Mouse (Mus musculus): Measurements from ENCODE around the gene Gm20479. TPM values are rescaled to one million over a fixed set of nuclear protein-coding genes. Genes with fewer than 3 reads are reported as not detected.

Gene Gm20479
- total RNA-seq, 2 experiments from 2014 or later: not detected

DNA sequence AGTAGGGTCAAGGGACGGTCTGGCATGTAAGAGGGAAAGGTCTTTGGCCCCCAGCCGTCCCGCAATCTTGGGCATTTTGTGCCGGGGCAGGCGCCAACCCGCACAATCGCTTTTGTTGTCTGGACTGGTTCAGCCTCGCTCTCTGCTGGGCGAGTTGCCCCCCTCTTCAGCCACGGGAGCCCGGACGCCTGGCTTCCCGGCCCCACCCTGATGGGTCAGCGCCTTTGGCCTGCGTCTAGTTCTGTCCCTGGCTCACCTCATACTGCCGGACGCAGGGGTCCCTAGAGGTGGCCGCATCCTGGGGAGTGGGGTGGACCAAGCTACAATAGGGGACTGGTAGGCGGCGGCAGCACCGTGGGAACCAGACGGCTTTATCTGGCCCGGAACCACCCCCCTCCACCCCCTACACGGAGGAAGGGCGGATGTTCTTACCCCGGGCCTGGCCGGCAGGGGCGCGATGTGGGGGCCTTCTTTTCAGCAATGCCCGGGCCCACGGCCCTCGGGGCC is 22.8 kb downstream of the Gm20479 start:
- DNase-seq: peak; percentile 48

DNA sequence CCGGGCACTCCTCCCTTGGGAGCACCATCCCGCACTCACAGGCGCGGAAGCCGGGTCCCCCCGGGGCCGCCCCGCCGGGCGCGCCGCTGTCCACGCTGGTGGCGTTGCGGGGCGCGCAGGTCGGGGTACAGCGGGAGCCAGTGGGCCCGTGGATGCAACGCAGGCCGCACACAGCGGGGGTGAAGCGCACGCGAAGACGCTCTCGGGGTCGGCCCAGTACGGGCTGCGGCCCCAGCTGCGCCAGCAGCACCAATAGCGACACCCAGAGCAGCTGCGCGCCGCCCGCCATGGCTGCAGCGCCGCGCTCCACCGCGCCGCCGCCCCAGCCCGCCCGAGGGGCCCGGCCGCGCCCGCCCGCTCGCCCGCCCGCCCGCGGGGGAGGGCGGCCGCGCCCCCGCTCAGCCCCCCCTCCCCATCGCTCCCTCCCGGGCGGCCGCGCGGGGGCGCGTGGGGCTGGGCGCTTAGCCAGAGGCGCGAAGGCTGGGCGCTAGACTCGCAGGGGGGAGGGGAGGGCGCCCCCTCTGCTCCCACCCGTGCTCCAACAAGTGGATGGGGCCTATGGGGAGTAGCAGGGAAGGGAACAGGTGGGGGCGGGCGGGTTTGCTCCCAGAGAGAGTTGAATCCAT is 23.8 kb downstream of the Gm20479 start:
- DNase-seq: peak; percentile 55

DNA sequence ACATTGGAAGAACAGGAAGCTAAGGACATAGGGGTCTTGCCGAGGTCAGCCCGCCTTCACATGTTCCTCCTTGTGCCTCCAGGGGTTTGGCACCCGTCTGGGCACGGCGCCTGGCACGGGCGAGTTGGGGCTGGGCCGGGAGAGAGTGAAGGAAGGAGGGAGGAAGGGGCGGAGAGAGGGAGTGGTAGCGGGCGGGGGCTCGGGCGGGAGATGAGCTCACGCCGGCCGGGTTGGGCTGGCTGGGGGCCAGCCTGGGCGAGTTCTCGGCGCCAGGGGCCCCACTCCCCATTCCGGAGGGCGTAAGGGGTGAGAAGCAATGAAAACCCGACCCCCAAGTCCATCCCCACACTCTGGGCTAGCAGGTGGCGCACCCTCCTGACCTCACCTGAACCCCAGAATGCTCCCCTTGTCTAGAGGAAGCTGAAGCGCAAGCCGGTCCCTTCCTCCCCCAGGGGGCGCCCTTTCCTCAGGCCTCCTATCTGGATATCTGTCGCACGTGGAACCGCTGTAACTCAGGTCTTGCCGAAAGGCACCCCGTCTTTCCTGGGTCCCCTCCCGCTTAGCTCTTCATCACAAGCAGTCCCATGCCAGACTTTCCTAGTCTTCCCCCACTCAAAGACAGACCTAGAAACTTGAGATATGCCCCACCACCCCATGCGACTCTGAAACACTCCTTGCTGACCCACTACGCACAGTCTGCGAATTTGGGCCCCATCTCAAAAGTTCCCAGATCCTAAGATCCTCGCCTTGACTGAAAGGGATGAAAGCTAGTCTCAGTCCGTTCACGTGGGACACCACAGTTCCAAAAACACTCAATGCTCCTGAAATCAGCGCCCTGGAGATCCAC is 24.6 kb downstream of the Gm20479 start:
- DNase-seq: peak; percentile 94

DNA sequence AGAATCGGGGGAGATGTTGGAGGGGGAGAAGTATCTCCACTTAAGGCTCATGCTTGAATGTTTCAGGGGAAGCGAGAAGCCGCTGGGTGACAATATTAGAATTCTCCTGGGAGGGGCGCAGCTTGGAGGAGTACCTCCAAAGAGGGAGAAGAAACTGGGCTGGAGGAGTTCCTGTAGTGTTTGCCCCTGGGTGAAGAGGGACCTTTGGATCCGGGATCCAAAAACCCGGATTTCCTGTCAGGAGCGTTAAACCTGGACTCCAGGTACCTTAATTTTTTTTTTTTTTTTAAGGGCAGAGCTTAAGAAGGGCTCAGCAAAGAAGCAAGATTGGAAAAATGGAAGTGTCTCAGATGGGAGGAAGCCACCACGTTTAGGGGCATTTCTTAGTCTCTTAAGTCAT is 25.4 kb downstream of the Gm20479 start:
- DNase-seq: no peak

DNA sequence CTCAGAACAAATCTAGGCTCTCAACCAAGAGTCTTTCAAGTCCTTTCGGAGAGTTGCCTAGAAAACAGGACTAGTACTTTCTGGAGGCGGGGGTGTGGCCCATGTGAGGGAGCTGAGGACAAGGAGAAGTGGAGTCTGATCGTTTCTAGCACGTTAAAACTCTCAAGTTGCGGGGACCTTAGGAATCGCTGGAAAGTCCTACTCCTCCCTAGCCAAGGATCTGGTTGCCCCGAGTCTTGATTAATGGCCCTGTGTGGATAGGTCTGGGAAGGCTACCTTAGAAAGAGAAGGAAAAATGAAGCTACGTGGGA is 25.7 kb downstream of the Gm20479 start:
- DNase-seq: peak; percentile 43

DNA sequence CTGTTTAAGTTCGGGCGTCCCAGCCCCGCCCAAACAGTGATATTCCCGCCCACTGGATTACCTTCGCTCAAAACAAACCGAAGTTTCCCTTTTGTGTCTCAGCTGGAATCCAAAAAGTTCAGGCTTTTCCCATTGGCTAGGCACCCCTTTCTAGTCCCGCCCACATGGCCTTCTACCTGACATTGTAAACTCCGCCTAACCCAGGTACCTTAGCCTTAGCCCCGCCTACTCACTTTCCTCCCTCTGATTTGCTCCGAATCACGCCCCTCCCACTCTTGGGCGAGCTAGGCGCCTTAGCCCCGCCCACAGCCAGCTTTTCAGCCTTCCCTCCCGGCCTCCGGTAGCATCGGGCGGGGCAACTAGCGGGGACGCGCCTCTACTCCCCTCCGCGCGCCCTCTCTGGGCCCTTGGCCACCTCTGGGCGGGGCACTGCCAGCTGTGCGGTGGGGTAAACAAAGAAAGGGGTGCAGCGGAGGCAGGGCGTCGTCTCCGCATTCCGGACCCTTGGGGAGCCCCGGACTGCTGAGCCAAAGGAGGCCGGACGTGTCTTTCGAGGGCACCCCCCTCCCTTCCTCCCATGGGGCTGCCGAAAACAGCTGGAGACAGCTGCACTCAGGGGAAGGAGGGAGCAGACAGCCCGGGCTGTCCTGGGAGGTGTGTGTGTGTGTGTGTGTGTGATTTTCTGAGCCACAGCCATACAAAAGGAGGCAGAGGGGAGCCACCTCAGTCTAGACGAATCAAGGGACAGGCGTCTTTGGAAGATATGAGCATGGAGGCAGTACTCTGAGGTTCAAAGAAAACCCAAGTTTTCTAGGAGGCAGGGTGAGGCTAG is 26.3 kb downstream of the Gm20479 start:
- peak; percentile 92 for DNase-seq

DNA sequence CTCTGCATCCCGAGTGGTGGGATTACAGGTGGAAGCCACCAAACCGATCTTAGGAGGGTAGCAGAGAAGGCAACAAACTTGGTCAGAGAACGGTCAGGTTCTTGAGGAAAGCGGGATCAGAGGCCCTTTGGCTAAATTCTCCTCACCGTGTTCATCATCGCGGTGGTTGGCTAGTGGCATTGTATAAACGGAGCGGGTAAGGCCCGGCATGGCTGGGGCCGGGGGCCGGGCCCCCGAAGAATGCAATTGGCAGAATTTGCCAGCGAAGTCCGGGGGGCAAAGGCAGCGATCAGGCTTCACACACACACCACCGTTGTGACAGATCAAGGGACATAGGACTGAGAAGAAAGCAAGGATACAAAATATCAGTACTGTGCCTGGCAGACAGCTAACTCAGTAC is 27.2 kb downstream of the Gm20479 start:
- no peak for DNase-seq

DNA sequence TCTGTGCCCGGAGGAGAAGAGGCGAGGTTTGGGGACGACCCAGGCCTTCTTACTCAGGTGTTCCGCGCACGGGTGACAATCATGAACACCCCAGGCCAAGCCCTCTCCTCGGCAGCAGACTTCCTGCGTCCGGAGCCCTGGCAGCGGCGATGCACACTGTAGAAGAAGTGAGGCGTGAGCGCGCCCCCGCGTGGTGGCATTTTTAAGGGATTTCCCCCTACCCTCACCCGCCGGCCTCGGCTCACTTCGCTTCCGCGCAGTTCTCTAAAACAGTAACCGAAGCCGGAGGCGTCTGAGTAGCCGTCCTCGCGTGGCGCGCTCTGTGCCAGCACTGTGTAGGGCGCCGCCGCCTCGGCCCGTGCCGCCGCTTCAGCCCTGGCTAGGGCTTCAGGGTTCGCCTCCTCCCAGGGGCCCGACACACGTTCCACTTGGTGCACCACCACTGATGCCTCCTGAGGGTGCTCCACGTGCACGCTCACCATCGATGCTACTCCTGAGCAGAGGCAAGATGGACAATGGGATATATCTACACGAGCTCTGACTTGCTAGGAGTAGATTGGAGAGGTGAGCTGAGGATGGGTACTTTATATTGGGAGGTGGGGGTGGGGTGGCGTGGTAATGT is 27.8 kb downstream of the Gm20479 start:
- peak; percentile 95 for DNase-seq

DNA sequence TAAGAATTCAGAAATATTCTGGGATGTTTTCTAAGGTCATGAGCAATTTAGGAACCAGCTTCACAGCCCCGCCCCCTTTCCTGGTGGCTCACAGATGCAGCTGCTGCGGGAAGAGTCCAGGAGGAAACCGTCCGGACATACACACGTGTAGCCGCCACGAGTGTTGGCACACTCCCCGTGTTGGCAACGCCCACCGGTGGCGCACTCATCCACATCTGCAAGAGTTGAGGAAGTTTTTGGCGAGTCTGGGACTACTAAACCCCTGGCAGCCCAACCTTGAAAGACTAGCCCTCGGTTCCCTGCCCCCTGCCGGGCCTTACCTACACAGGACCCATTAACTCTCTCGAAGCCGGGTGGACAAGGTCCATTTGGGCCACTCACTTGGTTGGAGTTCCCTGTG is 28.6 kb downstream of the Gm20479 start:
- DNase-seq: peak; percentile 80

DNA sequence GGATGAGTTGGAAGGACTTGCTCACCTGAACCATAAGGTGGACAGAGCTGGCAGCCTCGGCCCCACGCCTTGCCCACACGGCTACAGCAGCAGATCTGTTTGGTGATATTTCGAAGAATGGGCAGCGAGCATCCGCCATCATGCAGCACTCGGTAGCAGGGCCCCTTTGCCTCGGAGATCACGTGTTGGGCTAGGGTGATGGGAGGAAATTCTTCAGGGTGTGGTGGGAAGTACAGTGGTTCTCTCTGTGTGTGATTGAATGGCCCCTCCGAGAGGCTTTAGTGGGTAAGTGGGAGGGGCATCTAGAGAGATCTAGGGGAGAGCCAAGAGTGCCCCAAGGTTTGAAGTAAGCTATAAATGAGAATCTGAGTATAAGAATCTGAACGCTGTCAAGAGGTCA is 29.1 kb downstream of the Gm20479 start:
- no peak for DNase-seq

DNA sequence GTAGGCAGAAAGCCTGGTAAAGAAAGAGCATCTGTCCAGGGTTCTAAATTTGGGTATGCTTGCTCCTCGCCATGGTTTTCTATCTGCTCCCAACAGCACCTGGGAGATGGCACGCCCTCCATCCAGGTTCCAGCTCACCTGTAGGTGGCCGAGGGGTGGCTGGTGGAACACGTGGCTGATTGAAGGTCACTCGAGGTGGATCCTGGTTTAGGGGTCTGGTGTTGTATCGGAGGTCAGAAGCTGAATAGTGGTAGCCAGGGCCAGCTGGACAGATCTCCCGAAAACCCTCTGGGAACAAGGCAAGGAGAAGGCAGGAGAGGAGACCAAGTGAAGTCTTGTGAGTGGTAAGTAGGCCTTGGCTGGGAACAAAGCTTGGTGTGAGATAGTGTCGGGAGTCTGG is 29.7 kb downstream of the Gm20479 start:
- DNase-seq: no peak

DNA sequence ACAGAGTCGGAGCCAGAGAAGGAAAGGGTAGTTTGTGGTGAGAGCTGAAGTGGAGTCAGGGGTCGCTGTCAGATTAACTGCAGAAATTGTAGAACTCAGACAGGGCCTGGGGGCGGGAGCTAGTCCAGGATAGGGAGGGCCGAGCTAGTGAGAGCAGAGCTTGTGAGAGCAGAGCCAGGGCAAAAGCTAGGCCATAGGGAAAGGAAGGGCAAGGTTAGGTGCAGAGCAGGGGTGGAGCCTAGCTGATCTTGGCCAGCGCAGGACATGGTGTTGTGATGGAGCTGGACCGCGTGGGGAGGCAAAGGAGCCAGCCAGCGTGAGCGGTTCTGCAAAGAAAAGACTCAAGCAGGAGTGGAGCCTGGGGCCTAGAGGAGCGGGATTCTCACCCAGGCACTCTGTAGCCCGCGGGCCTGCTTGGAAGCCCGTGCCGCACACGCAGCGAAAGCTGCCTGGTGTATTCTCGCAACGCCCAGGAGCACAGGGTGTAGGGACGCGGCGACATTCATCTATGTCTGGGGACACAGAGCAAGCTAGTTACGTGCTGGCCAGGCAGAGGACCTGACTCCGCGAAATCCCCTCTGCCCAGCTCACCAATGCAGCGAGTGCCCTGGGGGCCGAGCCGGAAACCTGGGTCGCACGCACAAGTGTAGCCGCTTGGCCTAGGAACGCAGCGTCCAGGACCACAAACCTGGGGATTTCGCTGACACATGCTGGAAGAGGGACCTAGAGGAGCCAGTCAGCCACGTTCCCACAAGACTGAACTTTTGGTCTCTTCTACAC is 30.9 kb downstream of the Gm20479 start:
- DNase-seq: no peak

DNA sequence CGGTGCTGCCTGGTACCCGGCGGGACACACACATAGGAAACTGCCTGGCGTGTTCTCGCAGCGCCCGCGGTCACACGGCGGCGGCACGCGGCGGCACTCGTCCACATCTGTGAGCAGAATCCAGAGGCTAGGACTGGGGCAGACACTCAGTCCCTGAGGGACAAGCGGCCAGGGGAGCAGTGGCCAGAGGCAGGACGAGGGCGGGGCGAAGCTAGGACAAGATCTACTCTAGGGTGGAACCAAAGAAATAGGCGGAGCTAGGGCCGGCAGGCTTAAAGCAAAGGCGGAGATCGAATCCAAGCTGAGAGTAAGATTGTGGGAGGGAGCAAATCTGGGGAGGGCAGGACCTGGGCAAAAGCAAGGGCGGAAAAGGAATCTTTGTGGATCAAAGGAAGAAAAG is 31.5 kb downstream of the Gm20479 start:
- peak; percentile 70 for DNase-seq

DNA sequence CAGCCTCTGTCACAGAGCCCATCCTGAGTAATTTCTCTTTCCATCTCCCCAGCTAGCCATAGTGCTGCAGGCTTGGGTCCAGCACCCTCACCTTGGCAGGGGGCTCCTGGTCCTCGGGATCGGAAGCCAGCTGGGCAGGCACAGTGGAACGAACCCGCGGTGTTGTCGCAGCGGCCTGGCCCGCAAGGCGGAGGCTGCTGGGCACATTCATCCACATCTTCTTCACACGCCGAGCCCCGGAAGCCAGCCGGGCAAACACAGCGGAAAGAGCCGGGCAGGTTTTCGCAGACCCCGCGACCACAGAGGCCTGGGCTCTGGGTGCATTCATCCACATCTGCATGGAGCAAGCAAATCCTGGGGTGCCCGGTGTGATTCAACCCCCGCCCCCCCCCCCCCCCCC is 32.3 kb downstream of the Gm20479 start:
- no peak for DNase-seq

DNA sequence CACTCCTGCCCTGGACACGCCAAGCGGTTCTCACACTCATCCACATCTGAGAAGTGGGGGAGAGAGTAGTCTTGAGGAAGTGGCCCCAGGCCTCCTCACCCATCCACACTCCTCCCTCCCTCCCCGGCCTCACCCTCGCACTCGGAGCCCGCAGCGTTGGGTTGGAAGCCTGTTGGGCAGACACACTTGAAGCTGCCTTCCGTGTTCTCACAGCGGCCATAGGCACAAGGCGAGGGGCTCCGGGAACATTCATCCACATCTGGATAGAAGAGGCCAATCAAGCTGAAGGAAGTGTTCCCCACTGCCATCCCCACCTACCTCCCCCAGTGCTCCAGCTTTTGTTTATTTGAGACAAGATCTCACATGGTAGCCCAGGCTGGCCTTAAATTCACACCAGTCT is 33.1 kb downstream of the Gm20479 start:
- DNase-seq: no peak

DNA sequence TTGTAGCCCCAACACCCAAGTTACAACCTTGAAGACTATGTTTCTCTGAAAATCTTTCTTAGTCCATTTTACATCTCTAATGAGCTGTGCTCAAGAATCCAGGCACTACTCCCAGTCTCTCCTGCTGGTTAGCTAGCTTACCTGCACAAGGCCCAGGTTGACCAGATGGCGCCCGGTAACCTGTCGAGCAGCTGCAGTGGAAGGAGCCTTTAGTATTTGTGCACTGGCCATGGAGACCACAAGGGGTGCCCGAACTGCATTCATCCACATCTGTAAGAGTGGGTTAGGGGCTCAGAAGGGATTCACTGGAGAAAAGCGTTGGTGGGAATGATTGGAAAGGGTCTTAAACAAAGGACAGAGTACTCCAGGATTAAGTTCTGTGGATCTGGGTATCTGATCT is 34.2 kb downstream of the Gm20479 start:
- no peak for DNase-seq

DNA sequence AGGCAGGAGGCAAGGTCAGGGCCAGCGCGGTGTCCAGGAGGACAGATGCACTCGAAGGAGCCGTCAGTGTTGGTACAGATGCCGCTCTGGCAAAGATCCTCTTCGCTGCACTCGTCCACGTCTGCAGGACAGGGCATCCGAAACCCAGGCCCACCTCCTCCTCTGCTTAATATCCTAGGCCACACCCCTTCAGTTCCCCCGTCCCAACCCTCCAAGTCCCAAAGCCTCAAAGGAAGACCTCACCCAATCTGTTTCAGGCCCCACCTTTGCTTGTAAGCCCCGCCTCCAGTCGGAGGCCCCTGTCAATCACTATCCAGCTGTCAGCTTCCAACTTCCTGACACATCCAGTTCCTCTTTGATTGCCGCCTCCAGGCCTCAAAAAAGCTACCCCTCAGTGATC is 34.9 kb downstream of the Gm20479 start:
- DNase-seq: no peak

DNA sequence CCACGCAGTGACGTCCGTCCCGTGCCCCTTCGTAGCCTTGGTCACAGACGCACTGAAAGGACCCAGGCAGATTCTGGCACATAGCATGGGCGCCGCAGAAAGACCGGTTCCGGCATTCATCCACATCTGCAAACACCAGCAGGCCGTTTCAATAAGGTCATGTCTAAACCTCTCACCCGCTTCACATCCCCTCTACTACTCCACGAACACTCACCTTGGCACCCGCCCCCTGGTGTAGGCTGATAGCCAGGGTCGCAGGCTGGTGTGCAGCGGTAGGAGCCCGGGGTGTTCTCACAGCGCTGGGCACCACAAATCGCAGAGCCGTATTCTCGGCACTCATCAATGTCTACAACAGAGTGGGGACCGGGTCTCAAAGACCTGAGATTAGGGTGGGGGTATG is 37.8 kb downstream of the Gm20479 start:
- DNase-seq: no peak

DNA sequence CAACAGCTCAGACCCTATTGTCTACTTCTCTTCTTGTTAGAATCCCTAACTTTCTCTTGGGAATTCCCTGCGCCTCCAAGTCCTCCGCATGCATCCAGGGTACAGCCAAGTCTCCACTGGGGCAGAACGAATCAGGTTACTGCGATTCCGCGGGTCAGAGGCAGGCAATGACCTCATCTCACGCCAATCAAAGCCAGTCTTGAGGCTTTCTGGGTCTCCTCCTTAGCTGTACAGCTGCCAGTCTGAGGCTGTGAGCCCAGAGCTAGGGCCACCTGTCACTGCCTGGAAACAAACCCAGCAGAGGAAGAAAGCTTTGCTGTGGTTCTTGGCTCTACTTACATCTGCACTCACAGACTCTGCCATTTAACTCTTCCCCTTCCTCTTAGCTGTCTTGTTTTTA is 41.3 kb downstream of the Gm20479 start:
- DNase-seq: peak; percentile 66

DNA sequence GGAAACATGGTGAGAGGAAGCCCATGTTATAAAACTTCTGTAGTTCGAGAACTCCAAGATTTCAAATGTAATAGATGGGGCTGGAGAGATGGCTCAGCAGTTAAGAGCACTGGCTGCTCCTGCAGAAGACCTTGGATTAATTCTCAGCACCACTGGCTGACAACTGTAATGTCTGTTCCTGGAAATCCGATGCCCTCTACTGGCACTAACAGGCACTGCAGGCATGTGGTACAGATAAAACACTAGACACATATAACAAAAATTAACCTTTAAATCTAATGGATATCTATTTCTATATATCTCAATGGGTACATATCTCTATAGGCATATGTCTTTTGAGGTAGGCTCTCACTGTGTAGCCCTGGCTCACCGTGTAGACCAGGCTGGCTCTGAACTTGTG is 42.8 kb downstream of the Gm20479 start:
- DNase-seq: no peak

DNA sequence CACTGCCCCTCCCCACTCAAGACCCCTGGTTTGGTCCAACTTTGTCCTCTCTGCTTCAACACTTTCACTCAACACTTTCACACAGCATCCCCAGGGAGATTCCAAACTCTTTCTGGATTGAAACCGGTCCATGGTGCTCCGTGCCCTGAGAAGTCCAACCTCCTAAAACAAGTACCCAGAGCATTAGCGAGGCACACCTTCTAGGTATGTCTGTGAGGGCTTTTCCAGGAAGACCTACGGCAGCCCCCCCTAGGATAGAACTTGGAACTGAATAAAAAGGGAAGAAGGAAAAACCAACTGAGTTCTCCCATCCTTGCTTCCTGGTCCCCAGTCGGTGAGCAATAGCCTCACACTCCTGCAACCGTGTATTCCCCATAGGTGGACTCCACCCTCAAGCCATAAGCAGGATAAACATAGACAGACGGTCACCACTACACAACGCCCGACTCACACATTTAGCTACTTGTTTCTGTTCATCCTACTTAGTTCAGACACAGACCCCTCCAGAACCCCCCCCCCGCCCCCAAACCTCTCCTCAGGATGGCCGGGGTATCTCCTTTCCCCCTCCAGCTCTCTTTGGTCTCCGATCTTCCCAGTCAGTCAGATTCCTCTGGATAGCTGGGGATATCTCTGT is 45.5 kb downstream of the Gm20479 start:
- no peak for DNase-seq

Data from gastrocnemius, postnatal 10 days (tissue).